Mouse (Mus musculus) small intestine, adult 2 months (tissue): ENCODE measurements around the gene Gm20683. TPM values are rescaled to one million over a fixed set of nuclear protein-coding genes. Genes with fewer than 3 reads are reported as not detected.

ENCODE experiments used
- H3K27ac ChIP-seq: fragments of 200-500 bp; 2 replicates; pipeline ENCODE4 v1.5.1; 2012; ENCODE audit warnings: low read depth, low read length, control low read depth, inconsistent platforms; ENCODE audit not compliant: insufficient read depth
- H3K27me3 ChIP-seq: fragments of 200-500 bp; 2 replicates; pipeline ENCODE4 v1.6.1; 2012; ENCODE audit warnings: mild to moderate bottlenecking, moderate library complexity, low read length, inconsistent platforms; ENCODE audit not compliant: control insufficient read depth, insufficient read depth
- H3K36me3 ChIP-seq: fragments of 200-500 bp; 2 replicates; pipeline ENCODE4 v1.6.1; 2012; ENCODE audit warnings: mild to moderate bottlenecking, low read length, control low read depth, inconsistent platforms; ENCODE audit not compliant: control insufficient read depth, insufficient read depth
- H3K4me1 ChIP-seq: fragments of 200-500 bp; 2 replicates; pipeline ENCODE4 v1.6.1; 2012; ENCODE audit warnings: low read length, inconsistent platforms, mixed read lengths; ENCODE audit not compliant: control insufficient read depth, insufficient read depth, insufficient read length
- H3K4me3 ChIP-seq: fragments of 200-500 bp; 2 replicates; pipeline ENCODE4 v1.5.1; 2012; ENCODE audit warnings: low read depth, mild to moderate bottlenecking, control low read depth, inconsistent platforms, low read length, moderate library complexity
- CTCF ChIP-seq: fragments of 200-500 bp; IDR thresholded peaks from 2 replicates; pipeline ENCODE4 v1.5.1; 2012; ENCODE audit warnings: low read depth, mild to moderate bottlenecking, control low read depth, inconsistent platforms, low read length, moderate library complexity, mixed read lengths; ENCODE audit not compliant: insufficient replicate concordance, insufficient read length; ENCODE audit errors: extremely low read depth
- POLR2A ChIP-seq: fragments of 200-500 bp; IDR thresholded peaks from 2 replicates; pipeline ENCODE4 v1.6.1; 2012; ENCODE audit warnings: low read depth, mild to moderate bottlenecking, control low read depth, inconsistent platforms, low read length, moderate library complexity
- WGBS: fragments of 180-500 bp; shearing (Covaris S2); methylation state at CpG from one replicate; pipeline ENCODE4 v1.1.7; 2018; 5-methylcytosine and 5-hydroxymethylcytosine counted together
- polyA plus RNA-seq: library from polyadenylated mRNA; depleted of rRNA; stranded (reverse); fragments of >200 nt; gene quantifications from 2 replicates; pipeline ENCODE4 v1.2.3, GENCODE M21; 2012

The Gm20683 gene
- polyA plus RNA-seq, 1 experiment: 55.5 TPM

DNA sequence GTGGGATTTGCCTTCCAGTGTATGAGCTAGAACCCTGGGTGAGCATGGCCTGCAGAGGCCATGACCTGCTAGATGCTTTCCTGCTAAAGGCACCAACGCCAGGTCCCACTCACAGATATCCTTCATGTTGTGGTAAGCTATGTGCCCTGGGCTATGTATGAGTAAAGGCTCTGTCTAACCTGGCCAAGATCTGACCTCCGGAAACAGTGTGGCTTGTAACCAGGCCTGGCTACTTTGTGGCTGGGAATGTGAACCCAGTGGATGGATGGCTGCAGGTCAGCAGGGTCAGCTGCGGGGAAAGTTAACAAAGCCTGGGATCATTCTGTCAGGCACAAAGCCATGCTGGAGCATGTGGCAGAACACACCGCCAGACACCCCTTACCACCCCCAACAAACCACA is 40.1 kb upstream of the Gm20683 start:
- Histone ChIP-seq H3K4me3 (no peak overlapping the region), H3K36me3 (peaks cover 31% of the 10 kb centered on the region), H3K27ac (no peak overlapping the region), H3K4me1 (peaks cover 3% of the 10 kb centered on the region), H3K27me3 (no peaks in the 10 kb centered on the region)
- 76% methylated on average over 4 of the region's 4 CpGs for WGBS
- TF ChIP-seq POLR2A: no peak
- no peak for TF ChIP-seq CTCF

DNA sequence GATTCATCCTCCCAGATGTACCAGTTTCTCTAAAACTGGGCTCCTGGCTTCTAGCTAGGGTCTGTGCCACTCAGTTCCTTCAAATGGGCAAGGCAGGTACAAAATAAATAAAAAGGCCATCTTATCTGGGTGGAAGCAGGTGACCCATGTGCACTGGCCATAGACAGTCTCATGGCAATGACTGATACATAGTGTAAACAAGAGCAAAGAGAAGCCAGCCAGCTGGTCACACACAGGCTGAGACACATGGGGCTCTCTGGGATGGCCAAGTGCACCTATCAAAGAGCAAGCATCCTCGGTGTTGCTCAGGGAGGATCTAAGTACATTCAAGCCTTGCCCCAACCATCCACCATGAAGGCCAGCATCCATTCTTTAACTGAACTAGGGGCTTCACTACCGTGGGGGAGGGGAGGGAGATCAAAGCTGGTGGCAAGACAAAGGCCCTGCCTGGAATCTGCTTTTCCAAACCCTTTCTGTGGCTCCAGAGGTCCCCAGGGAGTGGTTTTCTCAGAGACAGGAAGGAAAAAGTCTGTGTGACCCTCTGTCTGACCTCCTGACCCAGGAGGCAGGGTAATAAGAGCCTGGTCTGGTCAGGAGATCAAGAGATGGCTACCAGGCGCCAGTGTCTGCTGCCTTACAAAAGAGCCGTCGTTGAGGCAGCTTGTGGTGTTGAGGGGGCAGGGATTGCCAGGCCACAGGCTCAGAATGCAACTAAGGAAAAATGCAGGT is 39.5 kb upstream of the Gm20683 start:
- H3K36me3 ChIP-seq: peaks cover 31% of the 10 kb centered on the region
- no peak overlapping the region for H3K27ac ChIP-seq
- TF ChIP-seq CTCF (no peak), POLR2A (no peak)
- H3K4me1 ChIP-seq: peaks cover 7% of the 10 kb centered on the region
- 50% methylated on average over 5 of the region's 5 CpGs for WGBS
- H3K4me3 ChIP-seq: no peak overlapping the region
- no peaks in the 10 kb centered on the region for H3K27me3 ChIP-seq

DNA sequence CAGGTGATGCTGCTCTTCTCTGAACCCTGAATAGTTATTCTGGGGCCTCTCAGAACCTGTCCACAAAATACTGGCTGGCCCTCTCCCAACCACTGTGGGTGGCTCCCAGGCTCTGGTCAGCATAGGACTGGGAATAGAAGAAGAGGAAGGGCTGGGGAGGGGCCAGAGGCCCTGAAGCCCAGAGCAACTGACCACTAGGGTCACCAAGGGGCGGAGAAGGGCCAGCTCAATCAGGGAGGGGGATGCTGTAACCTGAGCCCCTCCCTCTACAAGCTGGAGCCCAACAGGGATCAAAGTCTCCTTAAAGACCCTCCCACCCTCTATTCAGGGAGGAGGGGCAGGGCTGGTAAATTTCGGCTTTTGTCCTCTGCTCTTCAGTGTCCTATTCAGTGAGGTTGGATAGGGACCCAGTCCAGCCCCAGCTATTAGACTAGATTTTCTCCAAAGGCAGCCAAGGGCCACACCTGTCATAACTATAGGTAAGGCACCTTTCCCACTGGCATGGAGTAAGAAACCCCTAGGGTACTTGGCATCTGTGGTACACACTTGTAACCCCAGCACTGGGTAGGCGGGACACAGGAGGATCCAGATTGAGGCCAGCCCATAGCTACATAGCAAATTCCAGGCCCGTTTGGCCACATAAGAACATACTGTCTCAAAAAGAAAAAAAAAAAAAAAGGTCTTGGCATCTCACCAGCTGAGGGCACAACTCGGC is 38.8 kb upstream of the Gm20683 start, which contains the start of gene Wfikkn1:
TSS of gene Wfikkn1 (minus strand) at position 663 of the 715 bp plus-strand sequence.
- TF ChIP-seq CTCF: no peak
- no peak; the same call in 1 of the 2 replicates for TF ChIP-seq POLR2A
- Histone ChIP-seq H3K4me1 (peaks cover 10% of the 10 kb centered on the region), H3K4me3 (no peak within 1 kb of the TSS), H3K27me3 (no peaks in the 10 kb centered on the region), H3K27ac (no peak within 1 kb of the TSS), H3K36me3 (peaks cover 31% of the 10 kb centered on the region)
- WGBS: 50% methylated on average over 5 of the region's 5 CpGs

DNA sequence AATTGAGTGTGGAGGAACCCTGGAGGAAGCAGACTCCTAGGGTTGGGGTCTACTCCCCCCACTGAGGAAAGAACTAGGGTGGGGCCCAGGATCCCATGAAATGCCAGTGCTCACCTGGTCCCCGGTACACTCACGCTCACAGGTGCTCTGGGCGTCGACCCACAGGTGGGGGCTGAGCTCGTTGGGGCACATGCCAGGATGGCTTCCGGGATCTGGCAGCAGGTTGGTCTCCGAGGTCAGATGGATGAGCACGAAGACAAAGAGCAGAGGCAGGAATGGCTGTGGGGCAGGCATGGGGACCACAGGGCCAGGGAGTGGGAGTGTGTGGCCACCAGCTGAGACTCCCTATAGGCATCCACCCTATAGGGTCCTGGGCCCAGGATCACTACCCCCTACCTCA is 38.2 kb upstream of the Gm20683 start:
- Histone ChIP-seq H3K4me1 (peaks cover 10% of the 10 kb centered on the region), H3K4me3 (no peak overlapping the region), H3K27me3 (no peaks in the 10 kb centered on the region), H3K36me3 (peaks cover 31% of the 10 kb centered on the region), H3K27ac (no peak overlapping the region)
- TF ChIP-seq POLR2A (no peak), CTCF (no peak)
- 67% methylated on average over 8 of the region's 8 CpGs for WGBS

DNA sequence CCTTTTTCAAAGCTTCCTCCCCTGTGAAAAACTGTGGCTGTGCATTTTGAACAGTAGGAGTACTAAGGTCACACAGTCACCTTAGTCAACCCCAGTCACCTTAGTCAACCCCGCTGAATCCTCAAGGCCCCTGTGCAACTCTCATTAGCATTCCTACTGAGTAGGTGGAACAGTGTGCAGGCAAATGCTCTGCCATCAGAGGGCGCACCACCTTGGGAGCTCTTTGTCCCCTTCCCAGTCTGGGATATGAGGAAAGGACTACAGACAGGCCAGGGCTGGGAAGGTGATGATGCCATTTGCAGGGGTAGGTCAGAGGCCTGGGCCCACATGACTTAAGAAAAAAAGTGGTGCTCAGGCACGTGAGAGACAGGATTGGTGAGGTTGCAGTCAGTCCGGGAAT is 37.7 kb upstream of the Gm20683 start:
- Histone ChIP-seq H3K4me1 (peaks cover 10% of the 10 kb centered on the region), H3K36me3 (peaks cover 27% of the 10 kb centered on the region), H3K27me3 (no peaks in the 10 kb centered on the region), H3K4me3 (no peak overlapping the region), H3K27ac (no peak overlapping the region)
- 71% methylated on average over 4 of the region's 4 CpGs for whole genome bisulfite sequencing
- 0 out of 2 replicates have a peak, but pooled peaks have one; percentile 3 for TF ChIP-seq POLR2A
- peak; percentile 58; the same call in 1 of the 2 replicates for TF ChIP-seq CTCF

DNA sequence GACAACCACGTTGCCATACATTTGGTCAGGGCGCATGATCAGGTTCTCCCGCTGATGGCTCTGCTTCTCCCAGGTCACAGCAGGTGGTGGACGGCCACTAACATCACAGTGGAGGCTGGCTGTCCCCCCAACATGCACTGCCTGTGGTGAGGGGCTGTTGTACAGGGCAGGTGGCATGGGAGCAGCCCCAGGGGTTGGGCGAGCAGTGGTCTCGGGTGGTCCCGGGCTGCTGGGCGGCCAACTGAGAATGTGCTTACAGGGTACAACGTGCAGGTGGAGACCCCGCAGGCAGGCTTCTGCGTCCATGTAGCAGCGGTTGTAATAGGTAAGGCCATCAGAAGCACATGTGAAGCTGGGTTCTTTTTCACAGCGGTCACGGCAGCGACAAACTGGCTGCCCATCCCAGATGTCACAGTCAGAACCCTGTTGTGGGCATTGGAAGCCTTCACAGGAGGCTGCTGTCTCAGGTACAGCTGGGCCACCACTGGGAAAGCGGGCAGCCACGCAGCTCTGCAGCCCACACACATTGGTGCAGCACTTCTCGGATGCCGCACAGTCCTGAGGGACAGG is 37.1 kb upstream of the Gm20683 start:
- Histone ChIP-seq H3K4me3 (no peak overlapping the region), H3K27ac (no peak overlapping the region), H3K4me1 (peaks cover 10% of the 10 kb centered on the region), H3K36me3 (peaks cover 21% of the 10 kb centered on the region), H3K27me3 (no peaks in the 10 kb centered on the region)
- TF ChIP-seq CTCF: no peak
- 0 out of 2 replicates have a peak, but pooled peaks have one; percentile 2 for TF ChIP-seq POLR2A
- 93% methylated on average over 19 of the region's 19 CpGs for WGBS

DNA sequence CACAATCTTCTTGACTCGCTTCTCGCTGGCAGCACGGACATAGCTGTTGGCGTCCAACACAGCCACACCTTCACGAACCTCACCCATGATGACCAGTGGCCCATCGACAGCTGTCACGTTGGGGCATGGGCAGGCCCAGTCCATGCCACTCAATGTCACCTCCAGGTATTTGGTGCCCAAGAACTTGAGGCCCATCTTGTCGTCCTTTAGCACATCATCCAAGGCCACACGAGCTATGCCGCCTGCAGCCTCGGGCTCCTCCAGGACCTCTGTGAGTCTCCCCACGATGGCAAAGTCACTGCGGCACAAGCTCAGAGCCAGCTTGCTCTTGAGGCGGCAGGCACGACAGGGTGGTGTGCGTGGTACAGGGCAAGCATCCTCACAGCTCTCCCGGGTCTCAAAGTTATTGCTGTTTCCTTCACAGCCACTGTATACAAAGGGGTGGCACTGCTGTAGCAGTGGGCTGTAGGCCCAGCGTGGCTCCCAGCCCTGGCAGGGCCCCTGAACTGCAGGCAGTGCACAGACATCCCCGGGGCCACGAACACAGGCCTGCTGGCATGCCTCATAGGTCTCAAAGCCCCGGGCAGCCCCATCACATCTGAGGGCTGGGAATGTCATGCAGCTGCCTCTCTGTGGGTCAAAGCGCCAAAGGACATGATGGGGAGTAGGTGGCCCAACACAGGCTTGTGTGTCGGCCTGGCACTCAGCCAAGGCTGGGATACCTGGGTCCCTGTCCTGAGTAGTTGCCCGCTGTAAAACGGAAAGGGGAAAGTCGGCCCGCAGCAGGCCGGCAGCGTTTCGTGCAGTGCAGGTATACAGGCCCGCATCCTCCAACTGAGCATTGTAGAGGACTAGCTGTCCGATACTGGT is 36.4 kb upstream of the Gm20683 start:
- Histone ChIP-seq H3K27me3 (no peaks in the 10 kb centered on the region), H3K27ac (no peak overlapping the region), H3K36me3 (peaks cover 14% of the 10 kb centered on the region), H3K4me3 (no peak overlapping the region), H3K4me1 (peaks cover 10% of the 10 kb centered on the region)
- WGBS: 94% methylated on average over 32 of the region's 32 CpGs
- no peak for TF ChIP-seq CTCF
- TF ChIP-seq POLR2A: no peak
